Mouse (Mus musculus): ENCODE results near the gene Acpp. TPM values are rescaled to one million over a fixed set of nuclear protein-coding genes. Genes with fewer than 3 reads are reported as not detected.

Acpp gene
- total and polyA plus RNA-seq, 3 experiments = 0.27 to 0.97 (median 0.30) TPM

GRCm38 (mm10) chr9:104262823-104263352 is 74.7 kb downstream of the Acpp start, which contains the start of gene Dnajc13 (continued):
- TF ChIP-seq MAFK (IDR thresholded peaks at IDR 0.05; ENCODE audit: insufficient replicate concordance, low read length) (no peak), NELFE (IDR thresholded peaks at IDR 0.05; ENCODE audit: low read depth, low read length) (peak; percentile 65; the same call in 1 of the 2 replicates), ZC3H11A (IDR thresholded peaks at IDR 0.05; ENCODE audit: low read depth, low read length) (no peak), MYC (IDR thresholded peaks at IDR 0.05; ENCODE audit: low read depth, low read length) (peak; percentile 60; the same call in 1 of the 2 replicates), EP300 (IDR thresholded peaks at IDR 0.05; ENCODE audit: low read length) (no peak), CHD2 (IDR thresholded peaks at IDR 0.05; ENCODE audit: low read length) (no peak), PAX5 (IDR thresholded peaks at IDR 0.05; ENCODE audit: low read length) (no peak), BHLHE40 (IDR thresholded peaks at IDR 0.05; ENCODE audit: low read depth, low read length) (peak; percentile 98), KAT2A (IDR thresholded peaks at IDR 0.05; ENCODE audit: insufficient replicate concordance, low read length) (peak; percentile 71; the same call in 1 of the 2 replicates), POLR2A (IDR thresholded peaks at IDR 0.05; ENCODE audit: low read depth, low read length) (peak; percentile 78), USF1 (IDR thresholded peaks at IDR 0.05; ENCODE audit: low read depth, low read length) (peak; percentile 98), SIN3A (IDR thresholded peaks at IDR 0.05; ENCODE audit: low read length) (peak; percentile 84), ETS1 (conservative IDR thresholded peaks at IDR 0.05; ENCODE audit: low read depth, low read length) (0 out of 2 replicates have a peak, but pooled peaks have one; percentile 23), MAX (IDR thresholded peaks at IDR 0.05; ENCODE audit: low read length) (peak; percentile 89), USF2 (conservative IDR thresholded peaks at IDR 0.05; ENCODE audit: low read depth, low read length) (peak; percentile 96)

DNA sequence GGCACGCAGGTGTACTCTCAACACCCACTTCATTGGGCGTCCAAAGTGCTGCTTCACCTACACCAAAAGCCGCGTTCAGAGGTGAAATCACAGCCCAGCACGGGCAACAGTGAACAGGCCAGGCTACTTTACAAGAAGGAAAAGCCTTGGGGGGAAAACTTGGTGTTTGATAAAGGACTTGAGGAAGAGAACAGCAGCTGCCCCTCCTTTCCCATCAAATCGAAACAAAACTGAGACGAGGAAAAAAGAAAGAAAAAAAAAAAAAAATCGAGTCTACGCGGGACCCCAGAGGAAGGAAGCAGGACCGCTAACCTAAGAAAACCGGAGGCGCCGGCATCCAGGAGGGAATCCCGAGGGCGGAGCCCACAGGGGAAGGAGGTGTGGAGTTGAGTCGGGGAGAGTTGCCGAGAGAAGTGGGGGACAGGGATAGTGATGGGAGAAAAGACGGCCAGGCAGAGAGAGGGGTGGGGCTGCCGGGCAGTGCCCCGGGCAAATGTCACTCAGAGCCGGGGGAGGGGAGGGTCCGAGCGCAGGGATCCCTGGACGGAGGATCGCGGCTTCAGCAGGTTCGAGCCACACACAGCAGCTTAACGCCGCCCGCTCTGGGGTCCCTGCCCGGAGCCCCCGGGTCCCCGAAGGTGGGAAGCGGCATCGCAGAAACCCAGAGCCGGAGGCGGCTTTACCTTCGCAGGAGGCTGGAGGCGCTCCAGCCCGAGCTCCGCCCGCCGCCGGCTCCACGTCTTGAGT is 75.4 kb downstream of the Acpp start:
- H3K4me3 ChIP-seq (replicated peaks in 1 of 3; ENCODE audit: low read depth in 2 of 3, low read length in 2 of 3, poor library complexity in 1 of 3) = peak overlapping the region; percentile 66 to 94 (median 73)
- H3K9me3 ChIP-seq (replicated peaks; ENCODE audit: low read length) = no peaks in the 10 kb centered on the region
- no peak overlapping the region for H3K27ac ChIP-seq (ENCODE audit: insufficient read depth, low read depth)
- H3K4me1 ChIP-seq (ENCODE audit: control insufficient read depth in 1 of 2, insufficient read depth in 2 of 2) = peaks cover 2 to 46% of the 10 kb centered on the region in 2 experiments
- no peak for TF ChIP-seq GABPA (IDR thresholded peaks at IDR 0.05; ENCODE audit: insufficient replicate concordance, low read depth, low read length)
- TF ChIP-seq ZNF384 (IDR thresholded peaks at IDR 0.05; ENCODE audit: low read depth, low read length) = peak; percentile 50
- in situ Hi-C loops (cut with MboI; ENCODE audit: low pct_ligation_motif_present, low pct_unique_long_range_greater_than_20kb, low sequenced_read_pairs) (no loop called here), dilution Hi-C loops (cut with MboI; ENCODE audit: extremely low pct_ligation_motif_present, extremely low pct_unique_long_range_greater_than_20kb, low sequenced_read_pairs) (no loop called here)
- H3K36me3 ChIP-seq (replicated peaks in 1 of 2; ENCODE audit: control insufficient read depth in 1 of 2, insufficient read depth in 1 of 2, low read length in 1 of 2) = peaks cover 0 to 22% of the 10 kb centered on the region in 2 experiments
- H3K4me2 ChIP-seq (ENCODE audit: insufficient read depth, low read depth, poor library complexity, severe bottlenecking) = peak overlapping the region; percentile 81
- H3K9ac ChIP-seq (ENCODE audit: insufficient read depth, low read depth) = peak overlapping the region; percentile 90
- peaks cover 31% of the 10 kb centered on the region for H3K79me2 ChIP-seq (replicated peaks; ENCODE audit: control insufficient read depth, extremely low read depth, insufficient read depth, poor library complexity, severe bottlenecking)
- peak; percentile 17 for DNase-seq (ENCODE audit: extremely low read depth)
- no peaks in the 10 kb centered on the region for H3K27me3 ChIP-seq (replicated peaks)

DNA sequence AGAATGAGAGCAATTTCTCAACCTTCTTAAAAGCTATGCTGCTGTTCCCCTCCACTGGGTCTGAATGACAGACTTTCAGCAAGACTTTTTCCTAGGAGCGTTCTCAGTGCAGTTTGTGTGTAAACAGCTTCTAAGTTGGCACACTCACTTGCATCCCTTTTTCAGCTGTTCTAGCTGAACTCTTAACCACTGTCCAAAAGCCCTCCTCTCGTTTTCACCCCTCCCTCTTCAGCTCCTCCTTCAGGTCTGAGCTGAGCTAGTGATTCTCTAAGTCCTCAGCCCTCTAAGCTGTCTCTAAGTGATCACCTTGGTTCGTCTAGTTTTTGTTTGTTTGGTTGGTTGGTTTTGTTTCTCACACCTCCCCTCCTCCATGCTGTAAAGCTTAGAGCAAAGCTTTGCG is 77.2 kb downstream of the Acpp start:
- peaks cover 2 to 61% of the 10 kb centered on the region in 2 experiments for H3K4me1 ChIP-seq (ENCODE audit: control insufficient read depth in 1 of 2, insufficient read depth in 2 of 2)
- no peak for TF ChIP-seq POLR2AphosphoS2 (IDR thresholded peaks at IDR 0.05; ENCODE audit: low read depth, low read length)
- no peak for TF ChIP-seq MEF2A (IDR thresholded peaks at IDR 0.05; ENCODE audit: borderline replicate concordance, low read depth, low read length)
- no peak for TF ChIP-seq HCFC1 (IDR thresholded peaks at IDR 0.05; ENCODE audit: low read depth, low read length)
- TF ChIP-seq POLR2A (IDR thresholded peaks at IDR 0.05; ENCODE audit: low read depth, low read length) = no peak
- no peak for TF ChIP-seq ZNF384 (IDR thresholded peaks at IDR 0.05; ENCODE audit: low read depth, low read length)
- no peak for TF ChIP-seq SMC3 (IDR thresholded peaks at IDR 0.05; ENCODE audit: low read depth, low read length)
- TF ChIP-seq BHLHE40 (IDR thresholded peaks at IDR 0.05; ENCODE audit: low read depth, low read length) = no peak
- H3K36me3 ChIP-seq (replicated peaks in 1 of 2; ENCODE audit: control insufficient read depth in 1 of 2, insufficient read depth in 1 of 2, low read length in 1 of 2) = peaks cover 0 to 28% of the 10 kb centered on the region in 2 experiments
- H3K9ac ChIP-seq (ENCODE audit: insufficient read depth, low read depth) = no peak overlapping the region
- dilution Hi-C loops (cut with MboI; ENCODE audit: extremely low pct_ligation_motif_present, extremely low pct_unique_long_range_greater_than_20kb, low sequenced_read_pairs) (no loop called here), in situ Hi-C loops (cut with MboI; ENCODE audit: low pct_ligation_motif_present, low pct_unique_long_range_greater_than_20kb, low sequenced_read_pairs) (no loop called here)
- no peaks in the 10 kb centered on the region for H3K27me3 ChIP-seq (replicated peaks)
- no peak for DNase-seq (ENCODE audit: extremely low read depth)
- peak overlapping the region; percentile 14; the same call in 1 of the 2 replicates for H3K4me2 ChIP-seq (ENCODE audit: insufficient read depth, low read depth, poor library complexity, severe bottlenecking)
- H3K27ac ChIP-seq (ENCODE audit: insufficient read depth, low read depth) = no peak overlapping the region
- H3K79me2 ChIP-seq (replicated peaks; ENCODE audit: control insufficient read depth, extremely low read depth, insufficient read depth, poor library complexity, severe bottlenecking) = peaks cover 35% of the 10 kb centered on the region
- H3K9me3 ChIP-seq (replicated peaks; ENCODE audit: low read length) = no peaks in the 10 kb centered on the region
- no peak overlapping the region for H3K4me3 ChIP-seq (replicated peaks in 1 of 3; ENCODE audit: low read depth in 2 of 3, low read length in 2 of 3, poor library complexity in 1 of 3)

Measured in CH12.LX (cell line).